ENCODE assay signal across 7 mouse cellular contexts in genomic region chr2:170401211-170401799, GRCm38 (mm10). TPM values are rescaled to one million over a fixed set of nuclear protein-coding genes. Genes with fewer than 3 reads are reported as not detected.
A peak's percentile ranks its signal among the peaks of the same experiment; 100 is the strongest.
DNase-seq lines count a peak whose midpoint lies in the region; ATAC-seq and TF ChIP-seq lines count a peak whose summit lies in the region.

No protein-coding gene starts in this region.

- no peaks in the 10 kb centered on the region for H3K9me3 ChIP-seq in embryonic facial prominence, embryonic 11.5 days (replicated peaks; ENCODE audit: control insufficient read depth, low read length)
- H3K9me3 ChIP-seq in kidney, embryonic 15.5 days (replicated peaks), result no peaks in the 10 kb centered on the region
- H3K9me3 ChIP-seq in limb, embryonic 15.5 days, result no peaks in the 10 kb centered on the region
- no peaks in the 10 kb centered on the region for H3K9me3 ChIP-seq in midbrain, postnatal 0 days (ENCODE audit: low read length)

- peak; percentile 78 to 82 for DNase-seq in adrenal gland, postnatal 36 days
- DNase-seq in embryonic facial prominence, embryonic 11.5 days (ENCODE audit: low spot score), result peak; percentile 87
- DNase-seq in heart, adult 9 months (ENCODE audit: low spot score in 2 of 2), result peak; percentile 30 to 61
- peak; percentile 88 for DNase-seq in midbrain, postnatal 0 days (ENCODE audit: low spot score)
- peak; percentile 29 to 40 for DNase-seq in spleen, postnatal 36 days (ENCODE audit: low spot score in 2 of 2)

- H3K36me3 ChIP-seq in embryonic facial prominence, embryonic 11.5 days (replicated peaks; ENCODE audit: control insufficient read depth, insufficient read depth, low read depth, low read length), result no peaks in the 10 kb centered on the region
- no peaks in the 10 kb centered on the region for H3K36me3 ChIP-seq in kidney, embryonic 15.5 days
- H3K36me3 ChIP-seq in limb, embryonic 15.5 days, result no peaks in the 10 kb centered on the region
- H3K36me3 ChIP-seq in midbrain, postnatal 0 days (ENCODE audit: insufficient read depth, low read length), result no peaks in the 10 kb centered on the region

- peak overlapping the region; percentile 43 for H3K4me2 ChIP-seq in embryonic facial prominence, embryonic 11.5 days (ENCODE audit: low read depth, low read length)
- H3K4me2 ChIP-seq in kidney, embryonic 15.5 days, result peak overlapping the region; percentile 78
- H3K4me2 ChIP-seq in limb, embryonic 15.5 days, result peak overlapping the region; percentile 66
- peak overlapping the region; percentile 50 for H3K4me2 ChIP-seq in midbrain, postnatal 0 days (ENCODE audit: low read depth, low read length, poor library complexity, severe bottlenecking)

- no peak overlapping the region for H3K27ac ChIP-seq in embryonic facial prominence, embryonic 11.5 days (replicated peaks; ENCODE audit: low read depth, low read length)
- no peak overlapping the region for H3K27ac ChIP-seq in kidney, embryonic 15.5 days
- H3K27ac ChIP-seq in limb, embryonic 15.5 days, result no peak overlapping the region
- H3K27ac ChIP-seq in midbrain, postnatal 0 days (ENCODE audit: low read depth, low read length), result peak overlapping the region; percentile 55; the same call in 1 of the 2 replicates

- under 1% methylated on average over 17 of the region's 17 CpGs for WGBS in embryonic facial prominence, embryonic 11.5 days
- 1% methylated on average over 17 of the region's 17 CpGs for WGBS in kidney, embryonic 15.5 days
- under 1% methylated on average over 17 of the region's 17 CpGs for WGBS in limb, embryonic 15.5 days
- under 1% methylated on average over 17 of the region's 17 CpGs for WGBS in midbrain, postnatal 0 days

- H3K4me3 ChIP-seq in embryonic facial prominence, embryonic 11.5 days (ENCODE audit: low read depth, low read length), result peak overlapping the region; percentile 17; the same call in 1 of the 2 replicates
- peak overlapping the region; percentile 42 for H3K4me3 ChIP-seq in kidney, embryonic 15.5 days (replicated peaks)
- peak overlapping the region; percentile 37 for H3K4me3 ChIP-seq in limb, embryonic 15.5 days
- peak overlapping the region; percentile 24; the same call in 1 of the 2 replicates for H3K4me3 ChIP-seq in midbrain, postnatal 0 days (ENCODE audit: low read depth, low read length)

- no peaks in the 10 kb centered on the region for H3K27me3 ChIP-seq in embryonic facial prominence, embryonic 11.5 days (ENCODE audit: control insufficient read depth, insufficient read depth, low read length)
- H3K27me3 ChIP-seq in kidney, embryonic 15.5 days, result peaks cover 12% of the 10 kb centered on the region
- H3K27me3 ChIP-seq in limb, embryonic 15.5 days, result 0 out of 2 replicates have a peak, but pooled peaks cover 3% of the 10 kb centered on the region
- H3K27me3 ChIP-seq in midbrain, postnatal 0 days (ENCODE audit: insufficient read depth, low read length), result no peaks in the 10 kb centered on the region

- H3K9ac ChIP-seq in embryonic facial prominence, embryonic 11.5 days (replicated peaks; ENCODE audit: low read length), result 0 out of 2 replicates have a peak overlapping the region, but pooled peaks have one; percentile 20
- H3K9ac ChIP-seq in kidney, embryonic 15.5 days, result peak overlapping the region; percentile 29; the same call in 1 of the 2 replicates
- H3K9ac ChIP-seq in limb, embryonic 15.5 days, result no peak overlapping the region
- H3K9ac ChIP-seq in midbrain, postnatal 0 days (replicated peaks; ENCODE audit: low read length, poor library complexity, severe bottlenecking), result no peak overlapping the region

- peak; percentile 68; the same call in 1 of the 2 replicates for ATAC-seq in embryonic facial prominence, embryonic 11.5 days (replicated peaks; ENCODE audit: insufficient number of reproducible peaks, low FRiP score, low TSS enrichment, low read depth)
- ATAC-seq in kidney, embryonic 15.5 days (replicated peaks; ENCODE audit: low FRiP score), result no peak
- no peak for ATAC-seq in limb, embryonic 15.5 days (ENCODE audit: insufficient number of reproducible peaks, low FRiP score, low TSS enrichment, low read depth)
- peak; percentile 51 for ATAC-seq in midbrain, postnatal 0 days (ENCODE audit: low FRiP score)

- TF ChIP-seq CTCF in midbrain, postnatal 0 days (IDR thresholded peaks at IDR 0.05), result peak; percentile 96

- no peaks in the 10 kb centered on the region for H3K4me1 ChIP-seq in embryonic facial prominence, embryonic 11.5 days (ENCODE audit: control insufficient read depth, insufficient read depth, low read length)
- peaks cover 23% of the 10 kb centered on the region for H3K4me1 ChIP-seq in kidney, embryonic 15.5 days
- peaks cover 13% of the 10 kb centered on the region for H3K4me1 ChIP-seq in limb, embryonic 15.5 days
- peaks cover 13% of the 10 kb centered on the region; the same call in 1 of the 2 replicates for H3K4me1 ChIP-seq in midbrain, postnatal 0 days (ENCODE audit: insufficient read depth, low read length)

RNA-seq across cellular contexts. Expression of gene Bcas1, which starts 26.3 kb away (rescaled TPM):
- under 1 TPM; 0.20 to 0.63 TPM for total RNA-seq in adrenal gland, postnatal 36 days (2021)
- 1.1 TPM in 2 replicates for polyA plus RNA-seq in embryonic facial prominence, embryonic 11.5 days (2014; fragmentation: Nextera tagmentation; extraction: Ambion mirVana)
- 0.58 and 1.7 TPM in 2 replicates for polyA plus RNA-seq in kidney, embryonic 15.5 days (2015; fragmentation: Nextera tagmentation; extraction: Ambion mirVana)
- polyA plus RNA-seq in limb, embryonic 15.5 days (2015; fragmentation: Nextera tagmentation; extraction: Ambion mirVana), result 0.72 and 1.1 TPM in 2 replicates
- 9.4 and 9.6 TPM in 2 replicates for total RNA-seq in midbrain, postnatal 0 days (2014; rRNA removed)
- 7.5 and 8.5 TPM in 2 replicates for polyA plus RNA-seq in midbrain, postnatal 0 days (2015; fragmentation: Nextera tagmentation; extraction: Ambion mirVana)

Comparison
In these comparisons a context has a peak if more than half of its experiments do, and no peak if none do; other contexts are left out.
1. DNase-seq: peak in every context shown above with its lines; median percentile 88 in midbrain, postnatal 0 days; 87 in embryonic facial prominence, embryonic 11.5 days; 80 in adrenal gland, postnatal 36 days; 46 in heart, adult 9 months; 34 in spleen, postnatal 36 days.
2. ATAC-seq: peak in embryonic facial prominence, embryonic 11.5 days (single experiment) and midbrain, postnatal 0 days (single experiment); none in kidney, embryonic 15.5 days (single experiment) and limb, embryonic 15.5 days (single experiment).
3. H3K9ac ChIP-seq: peak in embryonic facial prominence, embryonic 11.5 days (single experiment) and kidney, embryonic 15.5 days (single experiment); none in limb, embryonic 15.5 days (single experiment) and midbrain, postnatal 0 days (single experiment).
4. Peak in every context shown above with its lines, with median percentiles within 50 percentile points of each other: H3K4me2 ChIP-seq and H3K4me3 ChIP-seq.